ENCODE assay signal across 8 mouse cellular contexts in the genomic region with DNA sequence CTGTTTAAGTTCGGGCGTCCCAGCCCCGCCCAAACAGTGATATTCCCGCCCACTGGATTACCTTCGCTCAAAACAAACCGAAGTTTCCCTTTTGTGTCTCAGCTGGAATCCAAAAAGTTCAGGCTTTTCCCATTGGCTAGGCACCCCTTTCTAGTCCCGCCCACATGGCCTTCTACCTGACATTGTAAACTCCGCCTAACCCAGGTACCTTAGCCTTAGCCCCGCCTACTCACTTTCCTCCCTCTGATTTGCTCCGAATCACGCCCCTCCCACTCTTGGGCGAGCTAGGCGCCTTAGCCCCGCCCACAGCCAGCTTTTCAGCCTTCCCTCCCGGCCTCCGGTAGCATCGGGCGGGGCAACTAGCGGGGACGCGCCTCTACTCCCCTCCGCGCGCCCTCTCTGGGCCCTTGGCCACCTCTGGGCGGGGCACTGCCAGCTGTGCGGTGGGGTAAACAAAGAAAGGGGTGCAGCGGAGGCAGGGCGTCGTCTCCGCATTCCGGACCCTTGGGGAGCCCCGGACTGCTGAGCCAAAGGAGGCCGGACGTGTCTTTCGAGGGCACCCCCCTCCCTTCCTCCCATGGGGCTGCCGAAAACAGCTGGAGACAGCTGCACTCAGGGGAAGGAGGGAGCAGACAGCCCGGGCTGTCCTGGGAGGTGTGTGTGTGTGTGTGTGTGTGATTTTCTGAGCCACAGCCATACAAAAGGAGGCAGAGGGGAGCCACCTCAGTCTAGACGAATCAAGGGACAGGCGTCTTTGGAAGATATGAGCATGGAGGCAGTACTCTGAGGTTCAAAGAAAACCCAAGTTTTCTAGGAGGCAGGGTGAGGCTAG. TPM values are rescaled to one million over a fixed set of nuclear protein-coding genes. Genes with fewer than 3 reads are reported as not detected.
DNase-seq lines count a peak whose midpoint lies in the region; ATAC-seq and TF ChIP-seq lines count a peak whose summit lies in the region.

No protein-coding gene starts in this region.

- WGBS in embryonic facial prominence, embryonic 12.5 days, result 1% methylated on average over 39 of the region's 39 CpGs
- under 1% methylated on average over 39 of the region's 39 CpGs for WGBS in heart, embryonic 10.5 days
- under 1% methylated on average over 37 of the region's 39 CpGs for WGBS in kidney, embryonic 14.5 days
- 2% methylated on average over 39 of the region's 39 CpGs for WGBS in lung, adult 2 months
- under 1% methylated on average over 39 of the region's 39 CpGs for WGBS in neural tube, embryonic 14.5 days
- under 1% methylated on average over 39 of the region's 39 CpGs for WGBS in thymus, adult 2 months

- ATAC-seq in activated CD4-positive, CD25-positive, alpha-beta regulatory T cell, adult 4 months, result peak; percentile 30
- no peak for ATAC-seq in embryonic facial prominence, embryonic 12.5 days (ENCODE audit: insufficient number of reproducible peaks, insufficient read depth, low FRiP score, low TSS enrichment)
- peak; percentile 38 for ATAC-seq in kidney, embryonic 14.5 days (ENCODE audit: low FRiP score, low TSS enrichment)
- no peak for ATAC-seq in neural tube, embryonic 14.5 days (ENCODE audit: low read depth)

- H3K36me3 ChIP-seq in embryonic facial prominence, embryonic 12.5 days, result no peaks in the 10 kb centered on the region
- no peaks in the 10 kb centered on the region for H3K36me3 ChIP-seq in heart, embryonic 10.5 days
- H3K36me3 ChIP-seq in kidney, embryonic 14.5 days (ENCODE audit: control insufficient read depth, insufficient read depth, low read length), result no peaks in the 10 kb centered on the region
- no peaks in the 10 kb centered on the region for H3K36me3 ChIP-seq in neural tube, embryonic 14.5 days (ENCODE audit: control insufficient read depth, insufficient read depth, low read length)
- no peaks in the 10 kb centered on the region for H3K36me3 ChIP-seq in thymus, adult 2 months (ENCODE audit: control insufficient read depth, insufficient read depth, low read length)

- peak overlapping the region; percentile 59; the same call in 1 of the 2 replicates for H3K27ac ChIP-seq in embryonic facial prominence, embryonic 12.5 days
- H3K27ac ChIP-seq in heart, embryonic 10.5 days, result peak overlapping the region; percentile 44; the same call in 1 of the 2 replicates
- peak overlapping the region; percentile 86 for H3K27ac ChIP-seq in kidney, embryonic 14.5 days (ENCODE audit: low read depth, low read length)
- H3K27ac ChIP-seq in neural tube, embryonic 14.5 days (ENCODE audit: low read depth, low read length), result no peak overlapping the region
- H3K27ac ChIP-seq in thymus, adult 2 months (ENCODE audit: control insufficient read depth, insufficient read depth, low read length), result no peak overlapping the region

- H3K27me3 ChIP-seq in embryonic facial prominence, embryonic 12.5 days, result peaks cover 95% of the 10 kb centered on the region
- H3K27me3 ChIP-seq in heart, embryonic 10.5 days (ENCODE audit: insufficient read depth, poor library complexity, severe bottlenecking), result peaks cover 100% of the 10 kb centered on the region
- H3K27me3 ChIP-seq in kidney, embryonic 14.5 days (ENCODE audit: control insufficient read depth, insufficient read depth, low read length), result peaks cover 58% of the 10 kb centered on the region
- H3K27me3 ChIP-seq in neural tube, embryonic 14.5 days (ENCODE audit: control insufficient read depth, insufficient read depth, low read length), result peaks cover 84% of the 10 kb centered on the region
- peaks cover 29% of the 10 kb centered on the region for H3K27me3 ChIP-seq in thymus, adult 2 months (ENCODE audit: control insufficient read depth, insufficient read depth, low read length)

- peaks cover 61% of the 10 kb centered on the region for H3K4me1 ChIP-seq in embryonic facial prominence, embryonic 12.5 days
- peaks cover 63% of the 10 kb centered on the region for H3K4me1 ChIP-seq in heart, embryonic 10.5 days
- peaks cover 44% of the 10 kb centered on the region for H3K4me1 ChIP-seq in kidney, embryonic 14.5 days (ENCODE audit: control insufficient read depth, insufficient read depth, low read length)
- H3K4me1 ChIP-seq in lung, adult 2 months (ENCODE audit: control insufficient read depth, insufficient read depth, low read length), result peaks cover 14% of the 10 kb centered on the region
- peaks cover 16% of the 10 kb centered on the region; the same call in 1 of the 2 replicates for H3K4me1 ChIP-seq in neural tube, embryonic 14.5 days (ENCODE audit: control insufficient read depth, insufficient read depth, low read length)
- H3K4me1 ChIP-seq in thymus, adult 2 months (replicated peaks; ENCODE audit: control insufficient read depth, insufficient read depth, low read length), result peaks cover 36% of the 10 kb centered on the region

- TF ChIP-seq CTCF in lung, adult 2 months (IDR thresholded peaks at IDR 0.05; ENCODE audit: insufficient read depth, low read length), result no peak
- no peak for TF ChIP-seq CTCF in thymus, adult 2 months (IDR thresholded peaks at IDR 0.05; ENCODE audit: borderline replicate concordance, control insufficient read depth, extremely low read depth, insufficient read depth, low read length, poor library complexity)

- peak; percentile 98 for DNase-seq in 416B (ENCODE audit: low read depth)
- peak; percentile 94 for DNase-seq in heart, embryonic 10.5 days (ENCODE audit: low spot score)
- peak; percentile 95 for DNase-seq in lung, adult 2 months
- DNase-seq in thymus, adult 2 months, result peak; percentile 85

- H3K4me3 ChIP-seq in embryonic facial prominence, embryonic 12.5 days, result peak overlapping the region; percentile 38
- H3K4me3 ChIP-seq in heart, embryonic 10.5 days, result peak overlapping the region; percentile 65
- H3K4me3 ChIP-seq in kidney, embryonic 14.5 days (ENCODE audit: low read length), result peak overlapping the region; percentile 55
- H3K4me3 ChIP-seq in lung, adult 2 months (replicated peaks; ENCODE audit: extremely low read depth, low read depth, low read length), result peak overlapping the region; percentile 51
- H3K4me3 ChIP-seq in neural tube, embryonic 14.5 days (ENCODE audit: low read depth, low read length), result peak overlapping the region; percentile 27
- peak overlapping the region; percentile 45 for H3K4me3 ChIP-seq in thymus, adult 2 months (ENCODE audit: control insufficient read depth, insufficient read depth, low read length)

- peak overlapping the region; percentile 11; the same call in 1 of the 2 replicates for H3K9ac ChIP-seq in embryonic facial prominence, embryonic 12.5 days
- peak overlapping the region; percentile 45 for H3K9ac ChIP-seq in kidney, embryonic 14.5 days (ENCODE audit: low read depth, low read length)
- no peak overlapping the region for H3K9ac ChIP-seq in neural tube, embryonic 14.5 days (replicated peaks; ENCODE audit: low read depth, low read length)

- H3K9me3 ChIP-seq in embryonic facial prominence, embryonic 12.5 days, result no peaks in the 10 kb centered on the region
- no peaks in the 10 kb centered on the region for H3K9me3 ChIP-seq in heart, embryonic 10.5 days
- H3K9me3 ChIP-seq in kidney, embryonic 14.5 days (ENCODE audit: control insufficient read depth, low read length), result no peaks in the 10 kb centered on the region
- no peaks in the 10 kb centered on the region for H3K9me3 ChIP-seq in neural tube, embryonic 14.5 days (ENCODE audit: control insufficient read depth, low read length)

- no peak for TF ChIP-seq POLR2A in lung, adult 2 months (IDR thresholded peaks at IDR 0.05; ENCODE audit: borderline replicate concordance, extremely low read depth, low read depth, low read length)
- no peak for TF ChIP-seq POLR2A in thymus, adult 2 months (IDR thresholded peaks at IDR 0.05; ENCODE audit: control insufficient read depth, extremely low read depth, insufficient read depth, low read length, poor library complexity)

- peak overlapping the region; percentile 91 for H3K4me2 ChIP-seq in embryonic facial prominence, embryonic 12.5 days (replicated peaks)
- peak overlapping the region; percentile 90 for H3K4me2 ChIP-seq in kidney, embryonic 14.5 days (replicated peaks; ENCODE audit: low read depth, low read length)
- peak overlapping the region; percentile 52 for H3K4me2 ChIP-seq in neural tube, embryonic 14.5 days (ENCODE audit: low read depth, low read length)

RNA-seq across cellular contexts. Expression of gene Ltbp4, which starts 6.6 kb away (rescaled TPM):
- 1 to 10 TPM in 1 of 2 experiments, under 1 TPM in 1; 0.94 to 1.3 TPM for polyA plus RNA-seq in activated CD4-positive, CD25-positive, alpha-beta regulatory T cell, adult 4 months (2017; shearing (Covaris generic))
- polyA plus RNA-seq in embryonic facial prominence, embryonic 12.5 days (2016; fragmentation: Nextera tagmentation; extraction: Ambion mirVana), result 15.9 and 16.8 TPM in 2 replicates
- polyA plus RNA-seq in heart, embryonic 10.5 days (2016; fragmentation: Nextera tagmentation; extraction: Ambion mirVana), result 19.2 and 23.6 TPM in 2 replicates
- polyA plus RNA-seq in kidney, embryonic 14.5 days (2014; fragmentation: Nextera tagmentation; extraction: Ambion mirVana), result 23.4 and 26.0 TPM in 2 replicates
- 496 and 612 TPM in 2 replicates for polyA plus RNA-seq in lung, adult 2 months (2012; rRNA removed)
- polyA plus RNA-seq in neural tube, embryonic 14.5 days (2014; fragmentation: Nextera tagmentation; extraction: Ambion mirVana), result 5.8 and 11.5 TPM in 2 replicates
- 48.3 and 77.5 TPM in 2 replicates for polyA plus RNA-seq in thymus, adult 2 months (2012; rRNA removed)

RNA-seq across cellular contexts. Expression of gene Shkbp1, which starts 24.9 kb away (rescaled TPM):
- polyA plus RNA-seq in activated CD4-positive, CD25-positive, alpha-beta regulatory T cell, adult 4 months (2017; shearing (Covaris generic)), result 10 to 100 TPM; 48.9 to 66.0 TPM
- 75.8 and 83.2 TPM in 2 replicates for polyA plus RNA-seq in embryonic facial prominence, embryonic 12.5 days (2016; fragmentation: Nextera tagmentation; extraction: Ambion mirVana)
- 48.3 and 50.4 TPM in 2 replicates for polyA plus RNA-seq in heart, embryonic 10.5 days (2016; fragmentation: Nextera tagmentation; extraction: Ambion mirVana)
- 38.4 and 41.0 TPM in 2 replicates for polyA plus RNA-seq in kidney, embryonic 14.5 days (2014; fragmentation: Nextera tagmentation; extraction: Ambion mirVana)
- polyA plus RNA-seq in lung, adult 2 months (2012; rRNA removed), result 76.4 and 85.1 TPM in 2 replicates
- 29.6 and 35.6 TPM in 2 replicates for polyA plus RNA-seq in neural tube, embryonic 14.5 days (2014; fragmentation: Nextera tagmentation; extraction: Ambion mirVana)
- polyA plus RNA-seq in thymus, adult 2 months (2012; rRNA removed), result 203 and 206 TPM in 2 replicates

RNA-seq across cellular contexts. Expression of gene Gm20479, which starts 26.3 kb away (rescaled TPM):
- 1 to 10 TPM; 1.4 to 3.3 TPM for polyA plus RNA-seq in activated CD4-positive, CD25-positive, alpha-beta regulatory T cell, adult 4 months (2017; shearing (Covaris generic))
- polyA plus RNA-seq in embryonic facial prominence, embryonic 12.5 days (2016; fragmentation: Nextera tagmentation; extraction: Ambion mirVana), result 0.58 and 0.94 TPM in 2 replicates
- 1.3 and 2.1 TPM in 2 replicates for polyA plus RNA-seq in heart, embryonic 10.5 days (2016; fragmentation: Nextera tagmentation; extraction: Ambion mirVana)
- 1.9 TPM in 1 of 2 replicates, not detected in the other for polyA plus RNA-seq in kidney, embryonic 14.5 days (2014; fragmentation: Nextera tagmentation; extraction: Ambion mirVana)
- not detected in 2 replicates for polyA plus RNA-seq in lung, adult 2 months (2012; rRNA removed)
- not detected in 2 replicates for polyA plus RNA-seq in neural tube, embryonic 14.5 days (2014; fragmentation: Nextera tagmentation; extraction: Ambion mirVana)
- polyA plus RNA-seq in thymus, adult 2 months (2012; rRNA removed), result not detected in 2 replicates

Comparison
In these comparisons a context has a peak if more than half of its experiments do, and no peak if none do; other contexts are left out.
1. ATAC-seq: peak in activated CD4-positive, CD25-positive, alpha-beta regulatory T cell, adult 4 months (single experiment) and kidney, embryonic 14.5 days (single experiment); none in embryonic facial prominence, embryonic 12.5 days (single experiment) and neural tube, embryonic 14.5 days (single experiment).
2. H3K27ac ChIP-seq: peak in embryonic facial prominence, embryonic 12.5 days (single experiment), heart, embryonic 10.5 days (single experiment) and kidney, embryonic 14.5 days (single experiment); none in neural tube, embryonic 14.5 days (single experiment) and thymus, adult 2 months (single experiment).
3. Peak in every context shown above with its lines, with median percentiles within 50 percentile points of each other: DNase-seq, H3K4me2 ChIP-seq and H3K4me3 ChIP-seq.